Mouse (Mus musculus) embryonic facial prominence, embryonic 12.5 days (tissue): ENCODE measurements around the gene Ralgps1. TPM values are rescaled to one million over a fixed set of nuclear protein-coding genes. Genes with fewer than 3 reads are reported as not detected.

Experiments used
- ATAC-seq: fragments of 200-750 bp; cut with Nextera tagmentation; 2 replicates; pipeline ENCODE4 v1.8.0; 2017; ENCODE audit not compliant: insufficient number of reproducible peaks, insufficient read depth, low FRiP score, low TSS enrichment
- H3K27ac ChIP-seq: fragments of 300-500 bp; sonication (generic); 2 replicates; pipeline ENCODE4 v1.5.1; 2016; ENCODE audit warnings: mild to moderate bottlenecking
- H3K27me3 ChIP-seq: fragments of 300-500 bp; sonication (generic); 2 replicates; pipeline ENCODE4 v1.6.1; 2016; ENCODE audit warnings: mild to moderate bottlenecking, moderate library complexity
- H3K36me3 ChIP-seq: fragments of 300-500 bp; sonication (generic); 2 replicates; pipeline ENCODE4 v1.6.1; 2016; ENCODE audit warnings: mild to moderate bottlenecking
- H3K4me1 ChIP-seq: fragments of 300-500 bp; sonication (generic); 2 replicates; pipeline ENCODE4 v1.6.1; 2016
- H3K4me2 ChIP-seq: fragments of 300-500 bp; sonication (generic); replicated peaks from 2 replicates; pipeline ENCODE4 v1.6.1; 2016; ENCODE audit warnings: mild to moderate bottlenecking, moderate library complexity
- H3K4me3 ChIP-seq: fragments of 300-500 bp; sonication (generic); 2 replicates; pipeline ENCODE4 v1.5.1; 2016; ENCODE audit warnings: mild to moderate bottlenecking
- H3K9ac ChIP-seq: fragments of 300-500 bp; sonication (generic); 2 replicates; pipeline ENCODE4 v1.6.1; 2016; ENCODE audit warnings: mild to moderate bottlenecking, moderate library complexity
- H3K9me3 ChIP-seq: fragments of 300-500 bp; sonication (generic); 2 replicates; pipeline ENCODE4 v1.6.1; 2016; ENCODE audit warnings: mild to moderate bottlenecking, moderate library complexity
- WGBS: fragments of 180-500 bp; shearing (Covaris S2); methylation state at CpG from one replicate; pipeline ENCODE4 v1.1.7; 2016; 5-methylcytosine and 5-hydroxymethylcytosine counted together
- polyA plus RNA-seq: library from polyadenylated mRNA; unstranded; fragments of >200 nt; fragmentation: Nextera tagmentation; extraction: Ambion mirVana; gene quantifications from 2 replicates; pipeline ENCODE4 v1.2.1, GENCODE M21; 2016

Ralgps1 gene
- polyA plus RNA-seq, 1 experiment from 2014 or later, result 4.8 TPM

DNA sequence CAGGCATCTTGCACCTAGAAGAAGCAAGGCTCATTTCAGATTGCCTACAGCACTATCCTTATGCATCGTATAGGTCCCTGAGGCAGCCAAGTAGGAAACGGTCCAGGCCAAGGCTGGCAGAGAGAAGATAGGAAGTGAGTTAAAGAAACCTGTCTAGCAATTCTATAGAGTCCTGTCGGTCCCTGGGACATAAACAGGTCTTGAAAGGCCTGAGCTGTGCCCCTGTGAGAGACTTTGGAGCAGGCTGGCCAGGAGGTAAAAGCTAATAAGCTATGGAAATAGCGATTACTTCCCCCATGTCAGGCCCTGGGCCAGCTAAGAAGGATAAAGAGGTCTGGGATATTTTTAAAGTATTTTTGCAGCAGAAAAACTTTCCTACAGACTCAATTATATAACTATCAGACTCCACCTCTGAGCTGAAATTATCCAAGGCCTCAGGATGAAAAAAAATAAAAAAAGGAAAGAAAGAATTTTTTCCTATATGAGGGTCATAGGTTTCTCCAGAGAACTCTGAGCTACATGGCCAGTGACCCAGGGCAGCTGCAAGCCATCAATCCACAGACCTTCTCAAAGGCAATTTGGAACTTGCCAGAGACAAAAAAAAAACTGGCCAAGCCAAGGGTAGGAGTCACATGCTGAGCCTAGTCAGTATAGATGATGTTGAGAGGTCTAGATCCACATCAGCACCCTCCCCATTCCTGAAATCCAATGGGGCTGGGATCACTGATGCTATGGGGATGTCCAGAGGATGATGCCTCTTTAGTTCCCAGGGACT, 98.4 kb downstream of the Ralgps1 start:
- WGBS, result 76% methylated on average over 4 of the region's 4 CpGs
- H3K4me3 ChIP-seq, result no peak overlapping the region
- H3K36me3 ChIP-seq, result no peaks in the 10 kb centered on the region
- no peak overlapping the region for H3K9ac ChIP-seq
- peaks cover 4% of the 10 kb centered on the region; the same call in 1 of the 2 replicates for H3K4me1 ChIP-seq
- H3K27ac ChIP-seq, result no peak overlapping the region
- no peak for ATAC-seq
- H3K9me3 ChIP-seq, result no peaks in the 10 kb centered on the region
- H3K4me2 ChIP-seq, result no peak overlapping the region
- no peaks in the 10 kb centered on the region for H3K27me3 ChIP-seq

DNA sequence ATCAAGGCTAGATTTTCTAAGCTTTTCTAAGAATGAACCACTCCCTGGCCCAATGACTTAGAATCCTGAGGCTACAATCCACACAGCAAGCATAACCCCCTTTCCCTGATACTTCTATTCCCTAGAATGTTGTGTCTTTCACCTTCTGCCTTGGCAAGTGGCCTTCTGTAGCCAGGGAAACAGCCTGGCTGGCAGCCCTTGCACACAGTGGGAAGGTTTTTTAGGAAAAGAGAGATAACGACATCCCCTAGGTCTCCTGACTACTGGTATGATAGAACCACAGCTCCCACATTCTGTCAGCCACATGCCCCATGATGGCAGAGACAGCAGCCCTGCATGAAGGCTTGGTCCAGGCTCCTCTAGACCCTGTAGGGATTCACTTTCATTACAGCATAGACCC, 99.8 kb downstream of the Ralgps1 start:
- Histone ChIP-seq H3K4me1 (peaks cover 4% of the 10 kb centered on the region; the same call in 1 of the 2 replicates), H3K9me3 (no peaks in the 10 kb centered on the region), H3K27ac (no peak overlapping the region), H3K4me2 (no peak overlapping the region), H3K9ac (no peak overlapping the region), H3K4me3 (no peak overlapping the region), H3K27me3 (no peaks in the 10 kb centered on the region), H3K36me3 (no peaks in the 10 kb centered on the region)
- ATAC-seq, result no peak
- 78% methylated on average over 1 of the region's 1 CpGs for WGBS

DNA sequence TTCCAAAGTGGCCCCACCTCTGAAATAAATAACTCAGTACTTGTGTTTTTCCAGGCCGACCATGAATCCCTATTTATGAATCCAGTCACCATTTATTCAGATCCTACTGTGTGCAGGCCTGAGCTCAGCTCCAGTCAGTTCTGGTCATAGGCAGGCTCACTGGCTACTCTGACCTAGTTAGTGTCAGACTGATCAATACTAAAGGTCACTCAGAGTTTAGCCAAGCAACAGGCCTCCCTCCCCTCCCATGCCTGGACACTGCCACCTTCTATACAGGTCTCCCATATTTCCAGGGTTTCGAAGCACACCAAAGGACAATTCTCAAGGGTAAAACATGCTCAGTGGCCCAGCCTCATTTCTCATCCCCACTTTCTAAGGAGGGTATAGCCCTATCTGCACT, 100.7 kb downstream of the Ralgps1 start:
- no peak overlapping the region for H3K4me3 ChIP-seq
- no peaks in the 10 kb centered on the region for H3K36me3 ChIP-seq
- no peak overlapping the region for H3K9ac ChIP-seq
- no peak overlapping the region for H3K27ac ChIP-seq
- no peaks in the 10 kb centered on the region for H3K27me3 ChIP-seq
- ATAC-seq, result no peak
- 93% methylated on average over 2 of the region's 2 CpGs for WGBS
- H3K9me3 ChIP-seq, result no peaks in the 10 kb centered on the region
- H3K4me1 ChIP-seq, result peaks cover 4% of the 10 kb centered on the region
- H3K4me2 ChIP-seq, result no peak overlapping the region

DNA sequence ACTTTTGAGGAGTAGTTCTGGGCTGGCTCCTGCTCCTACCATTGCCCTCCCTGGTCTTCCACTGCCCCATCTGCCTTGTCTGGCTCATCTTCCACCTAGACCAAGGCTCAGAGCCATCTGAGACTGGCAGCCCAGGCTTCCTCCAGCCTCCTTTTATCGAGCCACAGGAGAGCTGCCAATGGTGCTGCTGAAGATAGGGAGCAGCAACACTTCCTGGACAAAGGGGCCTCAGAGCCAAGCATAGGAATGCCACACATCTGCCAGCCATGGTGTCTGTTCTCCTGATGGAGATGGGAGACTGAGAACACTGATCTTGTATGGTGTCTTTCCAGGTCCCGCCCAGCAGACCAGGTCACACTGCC, 102.2 kb downstream of the Ralgps1 start:
- peaks cover 3% of the 10 kb centered on the region; the same call in 1 of the 2 replicates for H3K4me1 ChIP-seq
- WGBS, result 87% methylated on average over 2 of the region's 2 CpGs
- no peaks in the 10 kb centered on the region for H3K27me3 ChIP-seq
- H3K9ac ChIP-seq, result no peak overlapping the region
- no peak overlapping the region for H3K4me2 ChIP-seq
- ATAC-seq, result no peak
- H3K27ac ChIP-seq, result no peak overlapping the region
- no peaks in the 10 kb centered on the region for H3K9me3 ChIP-seq
- H3K36me3 ChIP-seq, result no peaks in the 10 kb centered on the region
- H3K4me3 ChIP-seq, result no peak overlapping the region

DNA sequence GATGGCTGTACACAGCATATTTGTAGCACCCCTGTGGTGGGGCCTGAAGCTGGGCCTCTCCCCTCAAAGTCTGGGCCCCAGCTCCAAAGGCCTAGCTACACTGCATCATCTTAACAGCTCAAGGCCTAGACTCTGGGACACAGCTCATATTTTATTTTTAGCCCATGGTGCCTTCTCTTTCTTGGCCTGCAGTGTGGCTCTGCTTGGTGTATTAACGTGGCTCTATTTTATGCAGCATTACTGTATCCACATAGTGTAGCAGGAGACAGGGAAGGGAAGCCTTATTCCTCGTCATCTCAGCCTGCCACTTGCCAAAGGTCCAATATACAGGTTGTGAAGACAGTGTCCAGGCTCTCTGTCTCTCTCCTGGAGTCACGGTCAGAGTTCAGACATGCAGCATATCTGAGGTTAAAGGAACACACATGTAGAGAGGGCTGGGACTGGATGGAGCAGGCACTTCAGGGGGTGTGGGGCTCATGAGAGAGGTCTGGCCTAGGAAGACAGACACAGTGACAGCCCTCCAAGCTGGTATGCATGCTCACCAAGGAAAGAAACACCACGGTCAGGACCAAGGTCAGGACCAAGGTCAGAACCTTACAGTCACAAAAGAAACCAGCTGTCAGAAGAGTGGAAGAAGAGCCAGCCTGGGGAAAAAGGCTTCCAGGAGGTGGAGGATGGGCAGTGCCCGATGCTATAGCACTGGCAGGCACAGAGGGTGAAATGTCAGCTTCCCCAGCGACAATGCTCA, 102.7 kb downstream of the Ralgps1 start:
- Histone ChIP-seq H3K27ac (no peak overlapping the region), H3K4me3 (no peak overlapping the region), H3K36me3 (no peaks in the 10 kb centered on the region), H3K4me2 (no peak overlapping the region), H3K27me3 (no peaks in the 10 kb centered on the region), H3K4me1 (peaks cover 3% of the 10 kb centered on the region; the same call in 1 of the 2 replicates), H3K9ac (no peak overlapping the region), H3K9me3 (no peaks in the 10 kb centered on the region)
- ATAC-seq, result no peak
- WGBS, result 72% methylated on average over 6 of the region's 6 CpGs

DNA sequence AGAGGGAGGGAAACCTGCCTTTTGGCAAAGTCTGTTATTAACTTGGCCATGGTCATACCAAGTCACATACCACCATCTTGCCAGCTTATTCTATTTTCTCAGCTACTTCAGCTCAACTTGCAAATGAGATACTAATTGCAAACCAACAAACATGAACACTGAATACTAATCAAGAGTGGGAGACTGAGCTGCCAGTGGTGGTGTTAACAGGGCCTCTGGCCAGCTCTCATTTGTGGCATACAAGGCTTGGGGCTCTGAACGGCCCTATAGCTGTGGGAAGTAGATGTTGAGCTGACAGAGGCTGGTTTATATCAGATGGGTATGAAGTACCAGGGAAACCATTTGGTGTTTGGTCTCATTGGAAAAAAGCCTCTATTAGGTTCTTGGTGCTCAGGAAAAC, 104.2 kb downstream of the Ralgps1 start:
- no peaks in the 10 kb centered on the region for H3K27me3 ChIP-seq
- no peak overlapping the region for H3K27ac ChIP-seq
- no peak overlapping the region for H3K4me3 ChIP-seq
- H3K4me1 ChIP-seq, result peaks cover 3% of the 10 kb centered on the region; the same call in 1 of the 2 replicates
- no peaks in the 10 kb centered on the region for H3K36me3 ChIP-seq
- H3K9me3 ChIP-seq, result no peaks in the 10 kb centered on the region
- H3K4me2 ChIP-seq, result no peak overlapping the region
- ATAC-seq, result no peak
- WGBS, result 81% methylated on average over 1 of the region's 1 CpGs
- H3K9ac ChIP-seq, result no peak overlapping the region

DNA sequence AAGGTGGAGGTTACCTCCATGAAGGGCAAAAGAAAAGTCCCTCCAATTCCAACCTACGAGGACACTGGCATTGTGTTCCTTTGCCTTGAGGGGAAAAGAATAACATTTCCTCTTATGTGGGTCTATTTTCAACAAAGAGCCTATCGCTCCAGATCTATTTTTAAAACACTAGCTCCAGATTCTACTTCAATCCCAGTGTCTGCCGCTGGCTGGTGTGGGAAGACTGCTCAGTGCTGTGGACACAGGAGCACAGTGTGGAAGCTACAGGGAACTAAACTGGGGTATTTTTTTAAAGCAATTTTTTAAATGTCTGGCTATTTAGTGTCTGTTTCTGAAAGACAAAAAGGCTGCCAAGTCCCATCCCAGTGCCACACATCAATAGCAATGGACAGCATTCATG, 105.5 kb downstream of the Ralgps1 start:
- ATAC-seq, result no peak
- H3K9ac ChIP-seq, result no peak overlapping the region
- H3K4me1 ChIP-seq, result peaks cover 3% of the 10 kb centered on the region; the same call in 1 of the 2 replicates
- H3K27me3 ChIP-seq, result no peaks in the 10 kb centered on the region
- H3K27ac ChIP-seq, result no peak overlapping the region
- no peak overlapping the region for H3K4me2 ChIP-seq
- H3K4me3 ChIP-seq, result no peak overlapping the region
- no peaks in the 10 kb centered on the region for H3K36me3 ChIP-seq
- 50% methylated on average over 3 of the region's 3 CpGs for WGBS
- H3K9me3 ChIP-seq, result no peaks in the 10 kb centered on the region

DNA sequence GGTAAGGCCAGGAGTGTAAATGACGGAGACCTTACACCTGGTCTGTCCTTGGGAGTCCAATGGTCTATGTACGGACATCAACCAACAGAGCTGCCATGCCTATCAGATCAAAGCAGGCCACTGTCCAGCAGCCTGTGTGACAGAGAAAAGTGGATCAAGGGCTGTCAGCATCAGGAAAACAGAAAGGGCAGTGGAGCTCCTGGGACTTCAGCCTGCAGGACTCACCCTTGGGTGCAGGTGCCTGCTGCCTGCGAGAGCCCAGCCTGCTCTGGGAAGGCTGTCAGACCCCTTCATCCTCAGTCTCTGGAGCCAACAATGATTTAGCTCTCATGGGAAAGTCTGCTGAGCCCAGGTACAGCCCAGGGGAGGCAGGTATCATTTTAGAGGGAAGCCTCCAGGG, 109.8 kb downstream of the Ralgps1 start:
- Histone ChIP-seq H3K36me3 (no peaks in the 10 kb centered on the region), H3K4me3 (no peak overlapping the region), H3K27me3 (no peaks in the 10 kb centered on the region), H3K27ac (no peak overlapping the region), H3K4me1 (peaks cover 3% of the 10 kb centered on the region; the same call in 1 of the 2 replicates), H3K9ac (no peak overlapping the region), H3K4me2 (no peak overlapping the region), H3K9me3 (no peaks in the 10 kb centered on the region)
- ATAC-seq, result no peak
- WGBS, result 81% methylated on average over 3 of the region's 3 CpGs

DNA sequence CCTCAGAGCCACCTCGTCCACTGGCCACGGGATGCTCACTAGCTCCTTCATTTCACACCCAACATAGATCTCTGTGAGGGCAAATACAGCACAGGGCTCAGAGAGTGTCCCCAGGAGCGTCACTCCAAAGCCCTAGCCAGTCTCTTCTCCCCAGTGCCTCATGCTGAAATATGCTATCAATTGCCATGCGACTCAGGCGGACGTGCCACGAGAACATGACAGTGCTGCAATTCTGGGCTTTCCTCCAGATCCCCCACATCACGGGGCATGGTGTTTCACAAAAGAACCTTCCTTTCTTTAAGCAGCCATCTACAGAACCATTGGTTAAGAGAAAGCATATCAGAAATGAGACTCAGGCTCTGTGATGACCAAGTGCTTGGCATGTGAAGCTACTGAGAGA, 110.5 kb downstream of the Ralgps1 start:
- H3K9ac ChIP-seq, result no peak overlapping the region
- no peaks in the 10 kb centered on the region for H3K27me3 ChIP-seq
- no peaks in the 10 kb centered on the region for H3K9me3 ChIP-seq
- H3K36me3 ChIP-seq, result no peaks in the 10 kb centered on the region
- H3K4me2 ChIP-seq, result no peak overlapping the region
- H3K4me1 ChIP-seq, result peaks cover 3% of the 10 kb centered on the region; the same call in 1 of the 2 replicates
- WGBS, result 87% methylated on average over 8 of the region's 8 CpGs
- no peak for ATAC-seq
- H3K27ac ChIP-seq, result no peak overlapping the region
- no peak overlapping the region for H3K4me3 ChIP-seq

DNA sequence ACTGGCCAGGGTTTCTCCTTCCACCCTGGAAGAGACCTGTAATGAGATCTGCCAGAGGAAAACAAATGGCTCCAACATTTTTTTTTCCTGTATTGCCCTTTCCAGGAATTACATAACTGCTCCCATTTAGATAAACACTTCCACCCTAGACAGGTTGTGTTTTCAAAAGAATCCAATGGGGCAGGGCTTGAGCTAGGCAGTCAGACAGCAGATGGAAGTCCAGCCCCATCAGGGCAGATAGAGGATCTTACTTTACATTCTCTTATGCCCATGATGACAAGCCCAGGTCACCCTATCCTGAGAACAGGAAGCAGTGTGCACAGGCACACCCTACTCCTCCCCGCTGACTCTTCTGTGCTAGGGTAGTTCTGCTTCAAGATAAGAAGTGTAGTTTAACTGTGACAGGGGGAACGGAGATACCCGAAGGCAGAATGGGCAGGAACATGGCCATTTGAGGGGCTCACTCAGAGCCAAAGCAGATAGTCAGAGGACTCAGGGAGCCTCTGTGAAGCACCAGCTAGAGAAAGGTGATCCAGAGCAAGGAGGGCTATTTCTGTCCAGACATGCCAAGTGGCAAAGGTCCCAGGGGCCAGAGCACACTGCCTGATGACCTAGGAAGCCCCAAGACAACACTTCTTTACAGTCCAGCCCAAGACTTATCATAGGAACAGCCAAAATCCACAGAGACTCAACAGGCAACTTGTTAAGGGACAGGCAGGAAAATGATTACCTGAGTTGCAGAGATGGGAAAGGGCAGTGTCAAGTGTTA, 114.3 kb downstream of the Ralgps1 start:
- no peaks in the 10 kb centered on the region for H3K27me3 ChIP-seq
- no peak for ATAC-seq
- H3K9ac ChIP-seq, result no peak overlapping the region
- 85% methylated on average over 3 of the region's 3 CpGs for WGBS
- H3K27ac ChIP-seq, result no peak overlapping the region
- H3K36me3 ChIP-seq, result no peaks in the 10 kb centered on the region
- no peak overlapping the region for H3K4me3 ChIP-seq
- H3K4me1 ChIP-seq, result peaks cover 10% of the 10 kb centered on the region; the same call in 1 of the 2 replicates
- H3K4me2 ChIP-seq, result no peak overlapping the region
- H3K9me3 ChIP-seq, result no peaks in the 10 kb centered on the region

DNA sequence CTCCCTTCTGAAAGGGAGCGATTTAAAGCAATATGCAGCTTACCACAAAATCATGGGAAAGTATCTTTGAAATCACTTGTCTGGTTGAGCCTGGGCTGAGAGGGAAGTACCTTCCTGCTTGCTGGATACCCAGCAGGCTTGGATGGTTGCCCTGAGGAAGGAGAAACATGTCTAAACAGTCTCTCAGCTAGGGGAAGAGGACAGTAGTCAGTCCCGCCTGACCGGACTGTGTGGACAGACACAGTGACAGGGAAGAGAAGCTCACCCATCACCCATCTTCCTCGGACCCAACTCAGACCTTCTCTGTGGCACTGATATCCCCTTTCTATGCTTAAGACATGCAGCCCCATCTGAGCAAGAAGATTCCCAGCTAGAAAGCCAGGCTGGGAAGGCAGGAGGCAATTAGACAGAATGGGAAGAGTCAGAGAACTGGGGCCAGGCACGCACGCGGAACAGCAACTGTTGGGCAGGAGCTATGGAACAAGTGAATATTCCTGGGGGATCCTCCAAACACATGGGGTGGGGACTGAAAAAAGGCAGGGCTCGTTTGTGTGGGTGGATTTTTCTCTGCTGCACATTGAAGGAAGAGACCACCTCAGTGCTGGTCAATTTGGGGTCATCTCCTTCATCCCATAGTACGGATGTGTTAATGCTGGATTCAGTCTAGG, 116.8 kb downstream of the Ralgps1 start:
- H3K9ac ChIP-seq, result no peak overlapping the region
- ATAC-seq, result no peak
- H3K4me1 ChIP-seq, result peaks cover 16% of the 10 kb centered on the region
- H3K27ac ChIP-seq, result no peak overlapping the region
- 84% methylated on average over 9 of the region's 9 CpGs for WGBS
- no peaks in the 10 kb centered on the region for H3K36me3 ChIP-seq
- no peaks in the 10 kb centered on the region for H3K9me3 ChIP-seq
- H3K4me2 ChIP-seq, result no peak overlapping the region
- H3K4me3 ChIP-seq, result no peak overlapping the region
- no peaks in the 10 kb centered on the region for H3K27me3 ChIP-seq
